Mouse (Mus musculus): Measurements from ENCODE around the gene Stk11.

Stk11 gene

DNA sequence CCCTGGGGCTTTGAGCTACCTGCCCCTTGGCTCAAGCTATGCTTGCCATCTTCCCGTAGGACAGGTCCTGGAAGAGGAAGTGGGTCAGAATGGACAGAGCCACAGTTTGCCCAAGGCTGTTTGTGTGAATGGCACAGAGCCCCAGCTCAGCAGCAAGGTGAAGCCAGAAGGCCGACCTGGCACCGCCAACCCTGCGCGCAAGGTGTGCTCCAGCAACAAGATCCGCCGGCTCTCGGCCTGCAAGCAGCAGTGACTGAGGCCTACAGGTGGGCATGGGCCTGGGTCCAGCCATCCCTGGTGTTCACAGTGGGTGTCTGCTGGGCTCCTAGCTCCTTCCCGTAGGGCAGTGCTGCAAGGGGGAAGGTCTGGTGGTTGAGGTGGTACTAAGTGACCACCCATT lies 14.2 kb downstream of the Stk11 start:
- DNase-seq (ENCODE audit: low read depth, low spot score) = no peak

GRCm38 (mm10) chr10:80130403-80131031 lies 14.9 kb downstream of the Stk11 start:
- no peak for DNase-seq (ENCODE audit: low read depth, low spot score)

DNA sequence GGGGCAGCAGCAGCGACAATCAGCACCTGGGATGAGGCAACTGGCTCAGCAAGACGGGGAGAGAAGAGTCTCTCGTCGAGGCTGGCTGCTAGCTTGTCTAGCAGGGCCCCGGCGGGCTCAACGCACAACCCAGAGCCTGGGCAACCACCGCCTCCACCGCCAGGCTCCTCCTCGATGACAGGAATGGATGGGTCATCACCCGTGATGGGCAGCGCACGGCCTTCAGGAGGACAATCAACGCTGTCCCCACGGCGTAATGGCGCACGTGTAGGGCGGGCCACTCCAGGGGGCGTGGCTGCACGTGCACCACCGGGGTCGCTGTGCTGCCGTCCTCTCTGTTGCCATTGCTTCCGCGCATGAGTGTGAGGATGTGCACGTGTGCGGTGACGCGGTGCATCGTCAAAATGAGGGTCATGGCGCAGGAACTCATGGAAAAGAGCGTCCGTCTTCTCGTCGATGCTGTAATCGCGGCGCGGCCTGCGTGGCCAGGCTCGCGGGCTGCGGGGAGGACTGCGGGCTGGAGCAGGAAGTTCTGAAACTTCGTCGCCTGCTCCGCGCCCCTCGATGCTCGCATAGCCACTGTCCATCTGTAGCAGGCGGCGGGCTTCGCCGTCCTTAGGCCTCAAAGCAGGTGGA lies 15.8 kb downstream of the Stk11 start:
- no peak for DNase-seq (ENCODE audit: low read depth, low spot score)

DNA sequence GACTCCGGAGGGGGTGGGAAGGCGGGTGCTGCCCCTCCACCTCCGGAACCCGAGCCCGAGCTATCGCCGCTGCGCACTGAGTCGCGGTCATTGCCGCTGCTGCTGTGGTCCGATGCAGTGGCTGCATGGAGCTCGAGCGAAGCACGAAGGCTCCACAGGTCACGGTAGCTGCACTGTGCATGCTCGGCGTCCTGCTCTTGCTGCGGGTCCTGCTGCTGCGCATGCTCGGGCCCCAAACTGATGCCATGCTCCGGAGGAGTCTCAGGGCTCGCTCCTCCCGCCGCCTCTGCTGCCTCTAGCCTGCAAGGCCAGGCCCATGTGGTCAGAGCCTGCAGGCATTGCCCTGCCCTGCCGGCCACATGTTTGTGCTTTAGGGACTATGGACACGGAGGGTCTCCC lies 16.3 kb downstream of the Stk11 start:
- no peak for DNase-seq (ENCODE audit: low read depth, low spot score)

GRCm38 (mm10) chr10:80133226-80133849 lies 17.7 kb downstream of the Stk11 start:
- DNase-seq (ENCODE audit: low read depth, low spot score) = peak; percentile 48

- no peak for DNase-seq (ENCODE audit: low read depth, low spot score)
These were observed 18.8 kb downstream of the Stk11 start for GRCm38 (mm10) chr10:80134421-80134820.

DNA sequence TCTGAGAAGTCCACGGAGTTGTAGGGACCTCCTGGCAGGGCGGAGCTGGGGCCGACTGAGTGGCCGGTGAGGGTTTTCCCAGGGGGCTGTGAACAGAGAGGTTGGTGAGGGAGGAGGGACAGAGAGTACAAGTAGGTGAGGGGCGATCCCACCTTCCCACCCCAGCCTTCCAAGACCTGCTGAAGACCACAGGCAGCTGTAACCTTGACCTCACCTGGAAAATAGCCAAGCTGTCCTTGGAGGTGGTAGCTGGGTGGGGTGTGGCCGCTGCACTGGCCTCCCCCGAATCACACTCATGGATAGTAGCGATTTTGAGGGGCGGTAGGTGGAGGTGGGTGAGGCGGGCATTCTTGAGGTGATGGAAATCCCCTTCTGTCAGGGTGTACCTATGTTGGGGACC lies 19.6 kb downstream of the Stk11 start:
- no peak for DNase-seq (ENCODE audit: low read depth, low spot score)

DNA sequence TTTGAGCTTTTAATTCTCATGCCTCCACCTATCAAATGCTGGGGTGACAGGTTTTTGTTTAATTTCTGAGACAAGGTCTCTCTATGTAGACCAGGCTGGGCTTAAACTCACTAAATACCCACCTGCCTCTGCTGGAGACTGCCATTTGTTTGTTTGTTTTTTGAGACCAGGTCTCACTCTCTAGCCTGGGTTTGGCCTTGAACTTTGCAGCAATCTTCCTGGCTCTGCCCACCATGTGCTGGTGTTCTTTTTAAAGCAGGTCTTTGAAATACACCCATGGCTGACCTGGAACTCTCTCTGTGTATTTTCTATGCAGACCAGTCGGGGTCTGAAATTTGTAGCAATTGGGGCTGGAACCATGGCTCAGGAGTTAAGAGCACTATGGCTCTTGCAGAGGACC lies 20.0 kb downstream of the Stk11 start:
- DNase-seq (ENCODE audit: low read depth, low spot score) = no peak

- DNase-seq (ENCODE audit: low read depth, low spot score) = no peak
These were observed 20.8 kb downstream of the Stk11 start for GRCm38 (mm10) chr10:80136179-80136951.

- DNase-seq (ENCODE audit: low read depth, low spot score) = peak; percentile 66
These were observed 21.5 kb downstream of the Stk11 start for GRCm38 (mm10) chr10:80136952-80137625.

DNA sequence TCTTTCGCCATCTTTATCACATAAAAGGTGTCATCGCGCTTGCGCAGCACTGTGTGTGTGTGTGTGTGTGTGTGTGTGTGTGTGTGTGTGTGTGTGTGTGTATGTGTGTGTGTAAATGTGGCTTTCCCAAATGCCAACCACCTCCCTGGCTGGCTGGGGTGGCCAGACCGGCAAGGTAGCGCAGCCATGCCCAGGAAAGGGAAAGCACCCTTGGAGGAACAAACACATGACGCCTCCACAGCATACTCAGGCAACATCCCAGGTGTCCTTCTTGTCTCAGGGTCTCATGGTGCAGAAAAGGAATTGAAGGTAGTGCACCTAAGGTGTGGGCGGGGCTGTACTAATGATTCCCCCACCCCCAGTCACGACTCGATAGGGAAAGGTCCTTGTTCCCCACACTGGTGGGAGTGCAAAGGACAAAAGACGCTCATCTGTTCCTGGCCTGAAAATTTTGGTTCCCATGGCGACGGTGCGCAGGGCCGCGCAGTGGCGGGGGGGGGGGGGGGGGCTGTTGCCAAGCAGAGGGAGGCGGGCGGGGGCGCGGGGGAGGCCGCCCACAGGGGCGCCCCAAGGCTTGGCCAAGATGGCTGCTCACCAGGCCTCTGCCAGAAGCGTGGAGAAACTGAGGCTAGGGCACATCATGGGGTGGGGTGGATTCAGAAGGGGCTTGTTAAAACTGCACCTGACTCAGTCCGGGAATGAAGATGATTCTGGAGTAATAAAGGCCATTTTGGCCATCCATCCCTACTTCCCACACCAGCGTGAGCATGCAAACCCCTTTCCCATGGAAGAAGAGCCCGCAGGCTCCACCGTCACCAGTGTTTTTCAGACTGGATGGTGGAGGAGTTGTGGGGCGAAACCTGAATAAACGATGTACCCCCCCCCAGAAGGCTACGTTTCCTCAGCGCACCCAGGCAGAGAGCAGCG lies 22.3 kb downstream of the Stk11 start:
- peak; percentile 80 for DNase-seq (ENCODE audit: low read depth, low spot score)

GRCm38 (mm10) chr10:80138553-80139438 lies 23.2 kb downstream of the Stk11 start, which contains the start of gene Atp5d:
Atp5d (plus strand) TSS chr10:80138632.
- DNase-seq (ENCODE audit: low read depth, low spot score) = peak; percentile 90

DNA sequence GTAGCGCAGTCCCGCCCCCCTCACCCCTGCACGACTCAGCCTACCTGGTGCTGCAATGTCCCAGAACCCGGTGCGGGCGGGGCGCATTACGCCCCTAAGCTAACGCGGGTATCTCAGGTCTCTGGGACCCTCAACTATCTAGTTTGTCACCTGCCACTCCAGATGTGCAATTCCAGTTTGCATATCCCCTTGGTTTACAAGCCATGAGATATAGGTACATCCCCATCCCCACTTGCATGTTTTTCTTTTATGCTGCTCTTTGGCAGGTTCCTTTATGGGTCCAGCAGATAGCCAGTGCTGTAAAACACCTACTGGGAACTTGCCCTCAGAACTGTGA lies 23.8 kb downstream of the Stk11 start:
- no peak for DNase-seq (ENCODE audit: low read depth, low spot score)

GRCm38 (mm10) chr10:80139975-80140665 lies 24.5 kb downstream of the Stk11 start:
- DNase-seq (ENCODE audit: low read depth, low spot score) = no peak

GRCm38 (mm10) chr10:80140666-80141035 lies 25.0 kb downstream of the Stk11 start, which contains the start of gene Cbarp:
Cbarp (minus strand) TSS chr10:80140835.
- DNase-seq (ENCODE audit: low read depth, low spot score) = peak; percentile 45

DNA sequence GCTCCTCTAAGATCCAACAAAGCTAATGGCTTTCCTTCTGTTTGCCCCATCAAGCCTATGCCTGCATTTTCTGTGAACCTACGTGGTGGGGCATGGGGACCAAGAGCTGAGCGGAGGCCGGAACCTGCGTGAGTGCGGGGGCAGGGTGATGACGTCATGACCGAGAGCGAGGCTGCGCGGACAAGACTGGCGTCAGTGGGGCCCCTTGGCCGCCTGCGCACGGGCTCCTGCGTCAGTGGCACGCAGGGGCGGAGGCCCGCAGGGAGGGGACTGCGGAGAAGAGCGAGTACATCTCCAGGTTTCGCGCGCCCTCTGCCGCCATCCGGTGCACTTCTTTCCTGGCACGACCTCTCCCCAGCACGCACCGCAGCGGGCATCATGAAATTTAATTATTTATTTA lies 25.6 kb downstream of the Stk11 start:
- DNase-seq (ENCODE audit: low read depth, low spot score) = peak; percentile 100

DNA sequence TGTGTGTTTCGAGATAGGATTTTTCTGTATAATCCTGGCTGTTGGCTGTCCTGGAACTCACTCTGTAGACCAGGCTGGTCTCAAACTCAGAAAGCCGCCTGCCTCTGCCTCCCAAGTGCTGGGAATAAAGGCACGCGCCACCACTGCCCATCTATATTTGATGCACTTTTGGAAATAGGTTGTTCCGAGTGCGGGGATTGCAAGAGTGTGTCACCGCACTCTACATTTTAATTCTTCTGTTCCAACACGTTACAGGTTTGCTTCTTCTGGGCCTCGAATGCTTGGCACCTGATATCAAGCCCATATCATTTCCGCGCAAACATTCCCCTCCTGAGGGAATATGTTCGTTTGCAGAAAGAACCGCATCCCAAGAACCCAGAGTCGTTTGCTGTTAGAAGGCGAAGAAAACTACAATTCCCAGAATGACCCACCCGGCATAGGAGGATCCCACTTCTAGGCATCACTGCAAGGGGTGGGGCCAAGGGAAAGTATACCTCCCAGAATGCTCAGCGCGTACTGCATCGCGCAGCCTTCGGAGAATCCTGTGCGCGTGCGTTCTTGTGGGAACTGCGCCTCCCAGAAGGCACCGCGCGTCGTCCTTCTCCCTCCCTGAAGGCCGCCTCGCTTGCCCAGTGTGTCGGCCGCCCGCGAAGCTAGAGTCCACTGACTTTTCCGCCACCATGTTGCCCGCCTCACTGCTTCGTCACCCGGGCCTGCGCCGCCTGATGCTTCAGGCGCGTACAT lies 26.4 kb downstream of the Stk11 start:
- DNase-seq (ENCODE audit: low read depth, low spot score) = peak; percentile 96

- no peak for DNase-seq (ENCODE audit: low read depth, low spot score)
These were observed 26.9 kb downstream of the Stk11 start for GRCm38 (mm10) chr10:80142530-80142925.
